Mouse (Mus musculus): Measurements from ENCODE around the gene Gabrb1. TPM values are rescaled to one million over a fixed set of nuclear protein-coding genes. Genes with fewer than 3 reads are reported as not detected.

The Gabrb1 gene
- 0.01 and 0.03 TPM in 2 replicates for polyA plus RNA-seq (2015; fragmentation: Nextera tagmentation; extraction: Ambion mirVana)

DNA sequence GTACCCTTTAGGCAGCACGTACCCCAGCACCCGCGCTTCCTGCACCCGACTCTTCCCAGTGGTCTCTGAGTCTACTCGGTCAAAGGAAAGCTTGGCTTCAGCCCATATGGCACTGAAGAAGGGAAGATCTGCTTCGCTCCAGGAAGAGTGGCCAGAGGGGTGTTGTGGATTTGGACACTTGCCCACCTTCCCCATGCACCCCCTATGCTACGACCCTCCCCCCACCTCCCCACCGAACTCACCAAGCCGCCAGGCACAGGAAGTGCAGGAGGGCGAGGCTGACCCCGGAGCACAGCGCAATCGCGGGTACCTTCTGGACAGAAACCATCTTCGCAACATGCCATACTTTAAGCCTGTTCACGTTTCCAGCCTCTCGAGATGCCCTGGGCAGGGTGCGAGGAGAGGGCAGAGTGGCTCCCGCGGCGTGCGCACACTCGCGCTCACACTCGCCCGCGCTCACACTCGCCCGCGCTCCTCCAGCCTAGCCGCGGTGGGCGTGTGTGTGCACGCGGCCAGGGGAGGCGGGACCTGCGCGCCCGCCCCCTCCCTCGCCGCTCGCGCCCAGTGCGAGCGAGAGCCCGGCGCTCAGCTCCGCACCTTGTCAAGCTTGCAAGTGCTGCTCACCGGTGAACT is at the start of gene Gabrb1:
TSS of gene Gabrb1 (plus strand) at position 632 of the 633 bp plus-strand sequence.

GRCm38 (mm10) chr5:71658115-71658497 is 193 bp downstream of the Gabrb1 start, which contains the start of gene Gabra4:
Gene Gabra4, minus strand, starts transcription at chr5:71658308.

DNA sequence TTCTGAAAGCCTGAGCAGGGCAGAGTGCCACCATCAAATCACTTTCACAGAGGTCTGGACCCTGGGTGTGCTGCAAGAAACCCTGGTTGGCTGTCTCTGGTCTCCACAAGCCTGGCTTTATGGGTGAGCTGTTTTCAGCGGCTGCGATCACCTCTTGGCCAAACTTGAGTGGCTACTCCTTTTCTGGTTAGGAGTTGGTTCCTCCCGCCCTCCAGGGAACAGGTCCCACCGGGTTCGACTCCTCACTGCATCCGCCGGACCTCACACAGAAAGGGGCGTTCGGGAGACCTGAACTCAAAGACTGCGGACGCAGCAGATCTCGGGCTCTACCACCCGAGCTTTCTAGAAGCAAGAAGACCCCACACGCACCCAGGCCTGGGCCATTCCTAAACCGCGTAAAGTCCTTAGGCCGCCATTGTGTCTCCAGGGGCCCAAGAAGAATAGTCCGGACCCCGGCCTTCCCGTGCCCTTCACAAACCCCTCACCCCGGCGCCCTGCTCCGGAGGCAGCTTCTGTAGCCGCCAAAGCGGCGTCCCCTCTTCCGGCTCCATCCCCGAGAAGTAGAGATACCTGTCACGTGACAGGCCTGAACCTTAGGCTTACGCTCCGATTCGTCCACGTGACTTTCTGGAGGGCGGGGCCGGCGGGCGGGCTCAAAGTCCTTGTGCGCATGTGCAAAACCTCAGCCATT is 509.8 kb downstream of the Gabrb1 start, which contains the start of gene Commd8:
TSS of gene Commd8 (minus strand) at position 596 of the 691 bp plus-strand sequence.

Other genes starting within 250 kb of the Gabrb1 start
- gene Cox7b2, start 109.9 kb upstream of the Gabrb1 start, polyA plus RNA-seq (2015; fragmentation: Nextera tagmentation; extraction: Ambion mirVana) = not detected in 2 replicates
- 0.71 and 0.91 TPM in 2 replicates for gene Gabra4, start 195 bp downstream of the Gabrb1 start, polyA plus RNA-seq (2015; fragmentation: Nextera tagmentation; extraction: Ambion mirVana)

All from skeletal muscle tissue, postnatal 0 days (tissue).